Mouse (Mus musculus): ENCODE results near the gene Ank.

Gene Ank

GRCm38 (mm10) chr15:27630601-27631383, 164.3 kb downstream of the Ank start, which contains the start of gene Otulin:
Gene Otulin, minus strand, starts transcription at chr15:27630693.
- peak; percentile 94 to 98 for DNase-seq (ENCODE audit: low spot score in 2 of 2)

- no peak for DNase-seq (ENCODE audit: low spot score in 2 of 2)
Measured at GRCm38 (mm10) chr15:27633941-27634900, 167.7 kb downstream of the Ank start.

DNA sequence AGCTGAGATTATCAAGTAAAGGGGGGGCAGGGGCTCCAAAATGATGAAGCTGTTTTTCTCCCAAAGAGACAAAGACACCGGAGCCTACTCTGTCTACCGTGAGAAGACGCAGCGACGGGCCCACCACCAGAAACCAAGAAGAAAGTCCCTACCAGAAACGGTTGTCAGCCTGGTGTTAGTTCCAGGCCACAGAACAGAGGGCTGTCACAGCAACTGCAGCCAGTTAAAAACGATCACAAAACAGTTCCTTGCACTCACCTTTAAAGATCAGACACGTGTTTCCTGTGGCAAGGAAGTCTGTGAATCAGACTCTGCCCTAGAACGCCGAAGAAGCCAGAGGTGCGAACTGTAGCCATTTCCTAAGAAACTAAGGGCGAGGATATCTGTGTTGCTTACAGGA, 174.7 kb downstream of the Ank start:
- no peak for DNase-seq (ENCODE audit: low spot score in 2 of 2)

DNA sequence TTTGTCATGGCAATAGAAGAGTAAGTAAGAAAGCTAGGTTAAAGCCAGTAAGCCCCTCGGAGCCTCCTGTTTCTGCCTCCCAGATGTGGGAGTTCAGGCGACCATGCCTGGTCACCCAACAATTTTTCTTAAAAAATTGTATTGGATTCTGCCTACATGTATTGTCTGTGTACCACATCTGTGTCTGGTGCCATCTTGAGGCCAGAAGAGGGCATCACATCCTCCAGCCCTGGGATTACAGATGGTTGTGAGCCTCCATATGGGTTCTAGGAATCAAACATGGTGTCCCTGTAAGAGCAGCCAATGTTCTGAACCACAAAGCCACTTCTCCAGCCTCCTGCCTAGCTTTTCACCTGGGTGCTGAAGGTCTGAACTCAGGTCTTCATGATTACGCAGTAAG, 176.4 kb downstream of the Ank start:
- peak in 1 of 2 experiments; percentile 32 for DNase-seq (ENCODE audit: low spot score in 2 of 2)
